In genomic region chr1:36471181-36472105, GRCm38 (mm10) we compare ENCODE assay signal across 8 mouse cellular contexts. TPM values are rescaled to one million over a fixed set of nuclear protein-coding genes. Genes with fewer than 3 reads are reported as not detected.
DNase-seq lines count a peak whose midpoint lies in the region; ATAC-seq and TF ChIP-seq lines count a peak whose summit lies in the region.

Gene Cnnm4 (plus strand): TSS chr1:36471620.

- no peak for TF ChIP-seq CTCF in Patski (IDR thresholded peaks at IDR 0.05)

- H3K4me3 ChIP-seq in hindbrain, embryonic 13.5 days = peak within 1 kb of the TSS; percentile 66

- peaks cover 53% of the 10 kb centered on the region for H3K4me1 ChIP-seq in hindbrain, embryonic 13.5 days (replicated peaks)

- POLR2A ChIA-PET in Patski (lab: Charles Lee) = no interaction called here

- no peaks in the 10 kb centered on the region for H3K9me3 ChIP-seq in hindbrain, embryonic 13.5 days

- in situ Hi-C loops in Patski (cut with MboI; ENCODE audit: low pct_unique_long_range_greater_than_20kb) = loop anchor here (10.0 kb wide), 1 partner anchor 107 kb away; the partner anchor contains the start of gene Kansl3

- H3K27me3 ChIP-seq in Patski = no peaks in the 10 kb centered on the region
- 0 out of 2 replicates have a peak, but pooled peaks cover 6% of the 10 kb centered on the region for H3K27me3 ChIP-seq in hindbrain, embryonic 13.5 days

- peak; percentile 87 for ATAC-seq in Patski
- ATAC-seq in hindbrain, embryonic 13.5 days (ENCODE audit: low FRiP score) = peak; percentile 88

- CTCF ChIA-PET in Patski (lab: Charles Lee) = interaction anchor here (0.8 to 1.5 kb wide), 4 partner anchors 12 to 138 kb away, joined by 3 read pairs; no protein-coding TSS in a partner anchor

- peak within 1 kb of the TSS; percentile 73 for H3K4me2 ChIP-seq in hindbrain, embryonic 13.5 days

- peak within 1 kb of the TSS; percentile 78 for H3K9ac ChIP-seq in hindbrain, embryonic 13.5 days

- no peak for DNase-seq in Patski (ENCODE audit: low read depth, low spot score)
- peak; percentile 89 to 91 for DNase-seq in cerebellum, postnatal 14 days
- DNase-seq in frontal cortex, postnatal 14 days (ENCODE audit: low spot score in 2 of 2) = peak; percentile 72
- peak; percentile 69 to 77 for DNase-seq in layer of hippocampus, postnatal 25 days (ENCODE audit: extremely low spot score in 1 of 2, low spot score in 1 of 2)
- DNase-seq in lung, postnatal 14 days = peak; percentile 90
- peak; percentile 89 for DNase-seq in ovary, postnatal 36 days (ENCODE audit: low spot score)
- DNase-seq in thymus, postnatal 14 days = peak; percentile 93

- no peaks in the 10 kb centered on the region for H3K36me3 ChIP-seq in hindbrain, embryonic 13.5 days

- WGBS in hindbrain, embryonic 13.5 days = under 1% methylated on average over 87 of the region's 98 CpGs

- peak within 1 kb of the TSS; percentile 61 for H3K27ac ChIP-seq in hindbrain, embryonic 13.5 days

RNA-seq across cellular contexts. Expression of gene Cnnm4, which starts in this region (rescaled TPM):
- polyA plus RNA-seq in Patski (2021) = 5.7 TPM
- polyA plus RNA-seq in hindbrain, embryonic 13.5 days (2015; fragmentation: Nextera tagmentation; extraction: Ambion mirVana) = 8.9 and 9.7 TPM in 2 replicates
- 10 to 100 TPM; 15.8 to 17.9 TPM for total RNA-seq in layer of hippocampus, postnatal 25 days (2021)
